Mouse (Mus musculus) lung, postnatal 36 days (tissue): ENCODE results near the gene Slc1a4.

ENCODE experiments used
- DNase-seq: peaks from one replicate; pipeline ENCODE4 v3.0.0; 2022; ENCODE audit warnings: mixed read lengths

Gene Slc1a4

GRCm38 (mm10) chr11:20324006-20324405 lies 8.5 kb downstream of the Slc1a4 start:
- no peak for DNase-seq

- DNase-seq: no peak
Observed at GRCm38 (mm10) chr11:20322366-20322765, 10.1 kb downstream of the Slc1a4 start.

- no peak for DNase-seq
Observed at GRCm38 (mm10) chr11:20320661-20321060, 11.9 kb downstream of the Slc1a4 start.

GRCm38 (mm10) chr11:20318659-20319454 lies 13.7 kb downstream of the Slc1a4 start:
- no peak for DNase-seq

- DNase-seq: no peak
Observed at GRCm38 (mm10) chr11:20313576-20313975, 18.9 kb downstream of the Slc1a4 start.

GRCm38 (mm10) chr11:20309044-20309443 lies 23.5 kb downstream of the Slc1a4 start:
- DNase-seq: no peak

- DNase-seq: no peak
Observed at GRCm38 (mm10) chr11:20307409-20307808, 25.1 kb downstream of the Slc1a4 start.

GRCm38 (mm10) chr11:20305641-20306040 lies 26.9 kb downstream of the Slc1a4 start:
- no peak for DNase-seq

- DNase-seq: peak; percentile 65
Observed at GRCm38 (mm10) chr11:20304341-20304740, 28.2 kb downstream of the Slc1a4 start.

GRCm38 (mm10) chr11:20301332-20301731 lies 31.2 kb downstream of the Slc1a4 start:
- DNase-seq: no peak

- DNase-seq: no peak
Observed at GRCm38 (mm10) chr11:20300850-20301249, 31.7 kb downstream of the Slc1a4 start.

GRCm38 (mm10) chr11:20299900-20300299 lies 32.6 kb downstream of the Slc1a4 start:
- DNase-seq: peak; percentile 35

- peak; percentile 10 for DNase-seq
Observed at GRCm38 (mm10) chr11:20284463-20284862, 48.0 kb downstream of the Slc1a4 start.

GRCm38 (mm10) chr11:20282601-20283219 lies 49.8 kb downstream of the Slc1a4 start:
- DNase-seq: no peak

- DNase-seq: peak; percentile 36
Observed at GRCm38 (mm10) chr11:20280982-20281381, 51.5 kb downstream of the Slc1a4 start.

GRCm38 (mm10) chr11:20278702-20279101 lies 53.8 kb downstream of the Slc1a4 start:
- DNase-seq: no peak

GRCm38 (mm10) chr11:20277106-20277505 lies 55.4 kb downstream of the Slc1a4 start:
- DNase-seq: no peak

GRCm38 (mm10) chr11:20275974-20276373 lies 56.5 kb downstream of the Slc1a4 start:
- DNase-seq: no peak

- no peak for DNase-seq
Observed at GRCm38 (mm10) chr11:20269885-20270284, 62.6 kb downstream of the Slc1a4 start.

GRCm38 (mm10) chr11:20262628-20263380 lies 69.7 kb downstream of the Slc1a4 start:
- peak; percentile 64 for DNase-seq

- DNase-seq: no peak
Observed at GRCm38 (mm10) chr11:20254791-20255190, 77.7 kb downstream of the Slc1a4 start.

- no peak for DNase-seq
Observed at GRCm38 (mm10) chr11:20253088-20253487, 79.4 kb downstream of the Slc1a4 start.
